Mouse (Mus musculus): Measurements from ENCODE around the gene Pum2. TPM values are rescaled to one million over a fixed set of nuclear protein-coding genes. Genes with fewer than 3 reads are reported as not detected.

The Pum2 gene
- polyA plus RNA-seq, 1 experiment from 2014 or later, result 64.2 TPM

DNA sequence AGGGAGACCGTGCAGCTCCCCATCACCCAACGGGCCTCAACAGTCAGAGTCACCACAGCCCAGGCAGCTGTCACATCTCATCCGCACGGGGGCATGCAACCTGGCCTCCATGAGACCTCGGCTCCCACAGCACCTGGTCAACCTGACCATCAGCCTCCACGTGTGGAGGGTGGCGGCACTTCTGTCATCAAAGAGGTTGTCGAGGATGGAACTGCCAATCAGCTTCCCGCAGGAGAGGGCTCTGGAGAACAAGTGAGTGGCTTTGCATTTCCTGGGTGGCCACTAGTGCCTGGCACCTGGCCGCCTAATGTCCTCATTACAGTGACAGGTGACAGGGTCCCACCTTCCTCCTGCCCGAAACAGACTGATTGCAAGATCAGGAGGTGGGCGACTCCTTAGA is 116.7 kb downstream of the Pum2 start:
- H3K27ac ChIP-seq (ENCODE audit: low read depth), result no peak overlapping the region
- H3K36me3 ChIP-seq (ENCODE audit: insufficient read depth), result peaks cover 51% of the 10 kb centered on the region
- no peak for TF ChIP-seq CTCF (IDR thresholded peaks at IDR 0.05; ENCODE audit: low read depth)
- no peak for DNase-seq
- H3K4me1 ChIP-seq (ENCODE audit: insufficient read depth), result no peaks in the 10 kb centered on the region; the same call in 1 of the 2 replicates
- H3K9ac ChIP-seq, result no peak overlapping the region
- H3K9me3 ChIP-seq (ENCODE audit: low read depth, low read length), result no peaks in the 10 kb centered on the region
- H3K27me3 ChIP-seq (ENCODE audit: insufficient read depth, low read length), result no peaks in the 10 kb centered on the region
- no peak for ATAC-seq (ENCODE audit: insufficient read depth)
- WGBS, result 86% methylated on average over 12 of the region's 12 CpGs
- H3K4me3 ChIP-seq (ENCODE audit: low read depth, low read length), result no peak overlapping the region
- H3K4me2 ChIP-seq, result no peak overlapping the region

DNA sequence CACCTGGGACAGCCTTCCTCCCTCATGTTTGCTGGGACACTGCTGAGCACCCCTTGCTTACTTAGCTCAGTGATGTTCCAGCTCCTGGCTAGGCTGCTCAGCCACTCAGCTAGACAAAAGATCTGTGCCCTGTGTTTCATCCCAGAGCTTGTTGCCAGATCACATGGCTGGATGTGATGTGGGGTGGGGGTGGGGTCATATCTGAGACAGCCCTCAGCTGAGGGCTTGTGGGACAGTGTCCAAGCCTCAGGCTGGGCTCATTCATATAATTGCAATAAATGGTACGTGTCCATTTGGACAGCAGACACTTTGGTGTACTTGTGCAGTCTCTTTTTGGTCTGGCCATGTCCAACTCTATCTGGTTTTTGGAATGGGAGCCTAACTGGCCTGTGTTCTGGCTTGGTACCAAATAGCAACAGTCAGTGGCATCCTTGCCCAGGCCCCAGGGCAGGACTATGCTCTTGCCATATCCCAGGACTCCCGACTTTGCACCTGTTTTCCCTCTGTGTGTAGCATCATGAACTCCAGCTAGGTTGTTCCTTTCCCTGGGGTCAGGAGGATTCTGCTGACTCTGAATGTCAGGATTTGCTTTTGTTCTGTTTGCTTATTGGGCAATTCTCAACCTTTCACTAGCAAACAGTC is 119.6 kb downstream of the Pum2 start:
- Histone ChIP-seq H3K4me2 (no peak overlapping the region), H3K4me3 (ENCODE audit: low read depth, low read length) (no peak overlapping the region), H3K9ac (no peak overlapping the region), H3K27me3 (ENCODE audit: insufficient read depth, low read length) (no peaks in the 10 kb centered on the region), H3K9me3 (ENCODE audit: low read depth, low read length) (no peaks in the 10 kb centered on the region), H3K27ac (ENCODE audit: low read depth) (no peak overlapping the region), H3K4me1 (ENCODE audit: insufficient read depth) (peaks cover 6% of the 10 kb centered on the region; the same call in 1 of the 2 replicates), H3K36me3 (ENCODE audit: insufficient read depth) (peaks cover 51% of the 10 kb centered on the region)
- DNase-seq (peak; percentile 11), ATAC-seq (ENCODE audit: insufficient read depth) (no peak)
- 71% methylated on average over 2 of the region's 2 CpGs for WGBS
- no peak for TF ChIP-seq CTCF (IDR thresholded peaks at IDR 0.05; ENCODE audit: low read depth)

DNA sequence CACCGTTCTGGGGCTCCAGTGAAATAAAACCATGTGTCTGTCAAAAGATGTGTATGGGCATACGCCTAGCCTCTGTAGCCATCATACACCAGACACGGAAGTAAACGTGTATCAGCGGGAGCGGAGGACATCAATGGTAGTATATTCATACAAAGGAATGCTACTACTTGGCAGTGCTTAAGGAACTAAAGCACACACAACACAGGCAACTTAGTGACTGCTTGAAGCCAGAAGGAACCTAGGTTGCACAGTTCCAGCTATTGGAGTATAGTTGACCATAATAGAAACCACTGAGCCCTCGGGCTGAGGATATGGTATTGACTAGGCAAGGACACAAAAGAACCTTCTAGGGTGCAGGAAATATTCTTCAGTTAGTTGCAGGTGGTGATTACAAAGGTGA is 124.0 kb downstream of the Pum2 start:
- no peak for DNase-seq
- Histone ChIP-seq H3K27ac (ENCODE audit: low read depth) (peak overlapping the region; percentile 87), H3K4me3 (ENCODE audit: low read depth, low read length) (no peak overlapping the region), H3K27me3 (ENCODE audit: insufficient read depth, low read length) (no peaks in the 10 kb centered on the region), H3K9me3 (ENCODE audit: low read depth, low read length) (no peaks in the 10 kb centered on the region), H3K36me3 (ENCODE audit: insufficient read depth) (peaks cover 22% of the 10 kb centered on the region; the same call in 1 of the 2 replicates), H3K4me1 (ENCODE audit: insufficient read depth) (peaks cover 14% of the 10 kb centered on the region; the same call in 1 of the 2 replicates), H3K9ac (no peak overlapping the region), H3K4me2 (no peak overlapping the region)
- 68% methylated on average over 7 of the region's 7 CpGs for WGBS
- no peak for TF ChIP-seq CTCF (IDR thresholded peaks at IDR 0.05; ENCODE audit: low read depth)
- no peak for ATAC-seq (ENCODE audit: insufficient read depth)

DNA sequence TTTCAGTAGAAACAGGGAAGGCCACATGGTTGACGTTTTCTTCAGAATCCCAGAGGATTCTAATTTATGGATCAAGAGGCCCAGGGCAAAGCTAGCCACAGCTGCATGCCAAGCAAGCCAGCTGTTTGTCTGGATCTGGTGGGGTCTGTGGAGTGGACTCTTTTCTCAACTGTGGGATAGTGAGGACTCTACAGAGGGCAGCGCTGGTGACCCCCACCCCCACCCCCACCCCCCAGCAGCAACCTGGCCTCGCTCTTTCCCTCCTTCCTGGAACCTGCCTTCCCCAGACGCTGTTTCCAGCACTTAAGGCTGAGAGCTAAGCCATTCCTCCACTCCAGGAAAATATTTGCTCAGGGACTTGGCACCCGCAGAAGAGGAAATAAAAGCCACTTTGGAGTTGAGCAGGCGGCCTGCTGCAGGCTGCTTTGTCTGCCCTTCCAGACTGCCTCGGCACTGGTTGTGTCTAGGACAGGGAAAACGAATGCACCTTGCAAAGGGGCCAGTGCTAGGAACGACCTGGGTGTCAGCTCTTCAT is 124.6 kb downstream of the Pum2 start:
- Histone ChIP-seq H3K4me2 (no peak overlapping the region), H3K27ac (ENCODE audit: low read depth) (peak overlapping the region; percentile 87), H3K4me1 (ENCODE audit: insufficient read depth) (peaks cover 14% of the 10 kb centered on the region; the same call in 1 of the 2 replicates), H3K9ac (no peak overlapping the region), H3K36me3 (ENCODE audit: insufficient read depth) (peaks cover 16% of the 10 kb centered on the region; the same call in 1 of the 2 replicates), H3K27me3 (ENCODE audit: insufficient read depth, low read length) (no peaks in the 10 kb centered on the region), H3K9me3 (ENCODE audit: low read depth, low read length) (no peaks in the 10 kb centered on the region), H3K4me3 (ENCODE audit: low read depth, low read length) (no peak overlapping the region)
- DNase-seq (peak; percentile 64), ATAC-seq (ENCODE audit: insufficient read depth) (peak; percentile 67)
- 30% methylated on average over 9 of the region's 9 CpGs for WGBS
- no peak for TF ChIP-seq CTCF (IDR thresholded peaks at IDR 0.05; ENCODE audit: low read depth)

Other genes starting within 250 kb of the Pum2 start
- gene Rhob, start 174.1 kb upstream of the Pum2 start, polyA plus RNA-seq (2014; fragmentation: Nextera tagmentation; extraction: Ambion mirVana), result 62.4 and 66.5 TPM in 2 replicates
- gene Slc7a15, start 75.1 kb upstream of the Pum2 start, polyA plus RNA-seq (2014; fragmentation: Nextera tagmentation; extraction: Ambion mirVana), result not detected in 2 replicates
- 101 TPM in 2 replicates for gene Sdc1, start 97.2 kb downstream of the Pum2 start, polyA plus RNA-seq (2014; fragmentation: Nextera tagmentation; extraction: Ambion mirVana)
- 213 and 215 TPM in 2 replicates for gene Laptm4a, start 247.5 kb downstream of the Pum2 start, polyA plus RNA-seq (2014; fragmentation: Nextera tagmentation; extraction: Ambion mirVana)

Data from lung, embryonic 14.5 days (tissue).